Mouse (Mus musculus) hindbrain, embryonic 16.5 days (tissue): ENCODE data around the gene Srsf11. TPM values are rescaled to one million over a fixed set of nuclear protein-coding genes. Genes with fewer than 3 reads are reported as not detected.

ENCODE experiments used
- ATAC-seq: fragments of 200-750 bp; cut with Nextera tagmentation; 2 replicates; pipeline ENCODE4 v1.8.0; 2017; ENCODE audit warnings: moderate TSS enrichment, moderate library complexity
- H3K27ac ChIP-seq: fragments of 300-500 bp; sonication (generic); 2 replicates; pipeline ENCODE4 v1.5.1; 2014; ENCODE audit warnings: low read depth, mild to moderate bottlenecking, control low read depth, low read length, moderate library complexity
- H3K27me3 ChIP-seq: fragments of 300-500 bp; sonication (generic); replicated peaks from 2 replicates; pipeline ENCODE4 v1.6.1; 2014; ENCODE audit warnings: low read length; ENCODE audit not compliant: control insufficient read depth, insufficient read depth
- H3K36me3 ChIP-seq: fragments of 300-500 bp; sonication (generic); 2 replicates; pipeline ENCODE4 v1.6.1; 2014; ENCODE audit warnings: mild to moderate bottlenecking, low read length, moderate library complexity, mixed read lengths; ENCODE audit not compliant: control insufficient read depth, insufficient read depth
- H3K4me1 ChIP-seq: fragments of 300-500 bp; sonication (generic); 2 replicates; pipeline ENCODE4 v1.6.1; 2014; ENCODE audit warnings: low read depth, low read length; ENCODE audit not compliant: control insufficient read depth, insufficient read depth
- H3K4me2 ChIP-seq: fragments of 300-500 bp; sonication (generic); 2 replicates; pipeline ENCODE4 v1.6.1; 2014; ENCODE audit warnings: mild to moderate bottlenecking, low read length, control low read depth, moderate library complexity
- H3K4me3 ChIP-seq: fragments of 300-500 bp; sonication (generic); 2 replicates; pipeline ENCODE4 v1.5.1; 2014; ENCODE audit warnings: mild to moderate bottlenecking, low read length, control low read depth, moderate library complexity
- H3K9ac ChIP-seq: fragments of 300-500 bp; sonication (generic); 2 replicates; pipeline ENCODE4 v1.6.1; 2014; ENCODE audit warnings: low read depth, mild to moderate bottlenecking, control low read depth, low read length, moderate library complexity
- H3K9me3 ChIP-seq: fragments of 300-500 bp; sonication (generic); 2 replicates; pipeline ENCODE4 v1.6.1; 2014; ENCODE audit warnings: mild to moderate bottlenecking, low read length, moderate library complexity; ENCODE audit not compliant: control insufficient read depth
- WGBS: fragments of 180-500 bp; shearing (Covaris S2); extraction: QIAGEN DNeasy Blood & Tissue Kit; methylation state at CpG from one replicate; pipeline ENCODE4 v1.1.7; 2014; 5-methylcytosine and 5-hydroxymethylcytosine counted together
- polyA plus RNA-seq: library from polyadenylated mRNA; unstranded; fragments of >200 nt; fragmentation: Nextera tagmentation; extraction: Ambion mirVana; gene quantifications from 2 replicates; pipeline ENCODE4 v1.2.1, GENCODE M21; 2015

The Srsf11 gene
- polyA plus RNA-seq, 1 experiment from 2014 or later = 184 TPM

GRCm38 (mm10) chr3:158061811-158062523, 25.5 kb upstream of the Srsf11 start:
- H3K27ac ChIP-seq = no peak overlapping the region
- no peak overlapping the region for H3K4me2 ChIP-seq
- WGBS = 95% methylated on average over 5 of the region's 5 CpGs
- no peak overlapping the region for H3K9ac ChIP-seq
- no peak overlapping the region for H3K4me3 ChIP-seq
- ATAC-seq = 0 out of 2 replicates have a peak, but pooled peaks have one; percentile 37
- no peaks in the 10 kb centered on the region for H3K9me3 ChIP-seq
- H3K4me1 ChIP-seq = no peaks in the 10 kb centered on the region
- peaks cover 13% of the 10 kb centered on the region for H3K36me3 ChIP-seq
- H3K27me3 ChIP-seq = no peaks in the 10 kb centered on the region

GRCm38 (mm10) chr3:158060621-158061291, 24.3 kb upstream of the Srsf11 start:
- H3K4me1 ChIP-seq = no peaks in the 10 kb centered on the region
- no peak overlapping the region for H3K27ac ChIP-seq
- H3K4me2 ChIP-seq = no peak overlapping the region
- H3K9me3 ChIP-seq = no peaks in the 10 kb centered on the region
- no peak for ATAC-seq
- no peaks in the 10 kb centered on the region for H3K27me3 ChIP-seq
- 81% methylated on average over 2 of the region's 2 CpGs for WGBS
- no peak overlapping the region for H3K9ac ChIP-seq
- H3K4me3 ChIP-seq = no peak overlapping the region
- peaks cover 22% of the 10 kb centered on the region for H3K36me3 ChIP-seq

- Histone ChIP-seq H3K27ac (no peak overlapping the region), H3K36me3 (0 out of 2 replicates have a peak, but pooled peaks cover 2% of the 10 kb centered on the region), H3K27me3 (no peaks in the 10 kb centered on the region), H3K9me3 (no peaks in the 10 kb centered on the region), H3K4me3 (no peak overlapping the region), H3K4me1 (no peaks in the 10 kb centered on the region), H3K9ac (no peak overlapping the region), H3K4me2 (no peak overlapping the region)
- WGBS = 81% methylated on average over 2 of the region's 2 CpGs
- ATAC-seq = no peak
Measured at GRCm38 (mm10) chr3:158049508-158049907, 13.1 kb upstream of the Srsf11 start.

GRCm38 (mm10) chr3:158040755-158041154, 4.3 kb upstream of the Srsf11 start:
- Histone ChIP-seq H3K4me1 (peaks cover 8% of the 10 kb centered on the region), H3K9ac (no peak overlapping the region), H3K4me3 (no peak overlapping the region), H3K4me2 (no peak overlapping the region), H3K36me3 (no peaks in the 10 kb centered on the region), H3K9me3 (no peaks in the 10 kb centered on the region), H3K27ac (no peak overlapping the region), H3K27me3 (no peaks in the 10 kb centered on the region)
- 90% methylated on average over 2 of the region's 2 CpGs for WGBS
- no peak for ATAC-seq

GRCm38 (mm10) chr3:158038106-158038505, 1.7 kb upstream of the Srsf11 start:
- no peak overlapping the region for H3K4me2 ChIP-seq
- no peak for ATAC-seq
- H3K27me3 ChIP-seq = no peaks in the 10 kb centered on the region
- H3K4me3 ChIP-seq = no peak overlapping the region
- H3K27ac ChIP-seq = no peak overlapping the region
- H3K36me3 ChIP-seq = no peaks in the 10 kb centered on the region
- WGBS = 85% methylated on average over 3 of the region's 3 CpGs
- H3K4me1 ChIP-seq = peaks cover 21% of the 10 kb centered on the region
- H3K9ac ChIP-seq = no peak overlapping the region
- H3K9me3 ChIP-seq = no peaks in the 10 kb centered on the region

- Histone ChIP-seq H3K4me2 (peak overlapping the region; percentile 71), H3K9ac (peak overlapping the region; percentile 91), H3K4me3 (peak overlapping the region; percentile 95), H3K36me3 (no peaks in the 10 kb centered on the region), H3K27me3 (no peaks in the 10 kb centered on the region), H3K4me1 (peaks cover 25% of the 10 kb centered on the region), H3K27ac (peak overlapping the region; percentile 87), H3K9me3 (no peaks in the 10 kb centered on the region)
- no peak for ATAC-seq
- whole genome bisulfite sequencing = 2% methylated on average over 11 of the region's 11 CpGs
Measured at GRCm38 (mm10) chr3:158035866-158036265, 573 bp downstream of the Srsf11 start.

- Histone ChIP-seq H3K9ac (peak overlapping the region; percentile 95), H3K4me3 (peak overlapping the region; percentile 97), H3K4me2 (peak overlapping the region; percentile 75), H3K9me3 (no peaks in the 10 kb centered on the region), H3K36me3 (no peaks in the 10 kb centered on the region), H3K4me1 (peaks cover 22% of the 10 kb centered on the region), H3K27me3 (no peaks in the 10 kb centered on the region), H3K27ac (no peak overlapping the region)
- ATAC-seq = no peak
- 5% methylated on average over 4 of the region's 4 CpGs for WGBS
Measured at GRCm38 (mm10) chr3:158032106-158032505, 4.3 kb downstream of the Srsf11 start.

GRCm38 (mm10) chr3:158031371-158031925, 5.0 kb downstream of the Srsf11 start:
- under 1% methylated on average over 44 of the region's 61 CpGs for WGBS
- H3K9me3 ChIP-seq = no peaks in the 10 kb centered on the region
- H3K4me2 ChIP-seq = peak overlapping the region; percentile 75
- peak overlapping the region; percentile 95 for H3K9ac ChIP-seq
- H3K36me3 ChIP-seq = no peaks in the 10 kb centered on the region
- H3K27ac ChIP-seq = peak overlapping the region; percentile 92
- peak; percentile 94 for ATAC-seq
- no peaks in the 10 kb centered on the region for H3K27me3 ChIP-seq
- H3K4me3 ChIP-seq = peak overlapping the region; percentile 97
- peaks cover 22% of the 10 kb centered on the region for H3K4me1 ChIP-seq

- Histone ChIP-seq H3K4me2 (no peak overlapping the region), H3K27me3 (no peaks in the 10 kb centered on the region), H3K36me3 (peaks cover 25% of the 10 kb centered on the region), H3K27ac (no peak overlapping the region), H3K4me3 (no peak overlapping the region), H3K4me1 (no peaks in the 10 kb centered on the region), H3K9me3 (no peaks in the 10 kb centered on the region), H3K9ac (no peak overlapping the region)
- peak; percentile 60 for ATAC-seq
- 58% methylated on average over 1 of the region's 1 CpGs for WGBS
Measured at GRCm38 (mm10) chr3:158009762-158010320, 26.6 kb downstream of the Srsf11 start.
